Mouse (Mus musculus) ovary, adult 18-20 months (tissue): Measurements from ENCODE around the gene Wnt3.

Source experiments
- DNase-seq: peaks from one replicate; pipeline ENCODE4 v3.0.0; 2022; ENCODE audit warnings: low spot score, mixed read lengths

Wnt3 gene

GRCm38 (mm10) chr11:103772505-103773386 lies 1.2 kb upstream of the Wnt3 start:
- DNase-seq = no peak

DNA sequence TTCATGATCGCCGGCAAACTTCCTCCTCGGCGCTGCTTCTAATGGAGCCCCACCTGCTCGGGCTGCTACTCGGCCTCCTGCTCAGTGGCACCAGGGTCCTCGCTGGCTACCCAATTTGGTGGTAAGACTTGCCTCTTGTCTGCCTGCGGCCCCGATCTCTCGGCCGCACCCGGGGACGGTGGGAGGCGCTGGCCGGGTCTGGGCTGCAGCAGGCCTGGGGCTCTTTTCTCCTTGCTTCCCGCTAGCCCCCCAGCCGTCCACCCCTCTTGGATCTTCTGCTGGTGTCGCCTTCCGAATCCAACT lies 229 bp downstream of the Wnt3 start:
- DNase-seq = no peak

GRCm38 (mm10) chr11:103780152-103780551 lies 6.2 kb downstream of the Wnt3 start:
- no peak for DNase-seq

DNA sequence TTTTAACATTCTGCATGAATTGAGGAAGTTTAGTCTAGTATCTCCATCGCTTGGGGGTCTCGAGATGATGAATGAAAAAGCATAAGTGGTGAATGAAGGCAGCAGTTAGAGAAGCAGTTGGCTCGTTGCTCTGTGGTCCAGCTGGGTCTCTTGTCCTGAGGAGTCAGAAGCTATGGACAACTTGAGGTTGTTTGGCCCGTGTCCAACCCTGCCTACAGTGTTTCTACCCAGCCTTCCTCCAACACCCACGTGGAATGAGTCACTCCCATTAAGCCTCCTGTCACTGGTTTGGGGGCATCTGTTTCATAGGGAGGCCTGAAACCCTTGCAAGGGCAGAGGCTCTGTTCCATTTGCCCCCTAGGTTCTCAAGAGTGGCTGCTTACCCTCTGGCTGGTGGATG lies 16.0 kb downstream of the Wnt3 start:
- no peak for DNase-seq

- DNase-seq = no peak
Observed at GRCm38 (mm10) chr11:103801128-103801527, 27.2 kb downstream of the Wnt3 start.

GRCm38 (mm10) chr11:103804126-103804525 lies 30.2 kb downstream of the Wnt3 start:
- no peak for DNase-seq

GRCm38 (mm10) chr11:103804804-103805203 lies 30.9 kb downstream of the Wnt3 start:
- DNase-seq = no peak

- DNase-seq = no peak
Observed at GRCm38 (mm10) chr11:103807966-103808365, 34.0 kb downstream of the Wnt3 start.

- no peak for DNase-seq
Observed at GRCm38 (mm10) chr11:103808771-103809610, 35.0 kb downstream of the Wnt3 start.

GRCm38 (mm10) chr11:103809611-103810598 lies 36.0 kb downstream of the Wnt3 start:
- DNase-seq = no peak

GRCm38 (mm10) chr11:103810631-103811030 lies 36.7 kb downstream of the Wnt3 start:
- no peak for DNase-seq

DNA sequence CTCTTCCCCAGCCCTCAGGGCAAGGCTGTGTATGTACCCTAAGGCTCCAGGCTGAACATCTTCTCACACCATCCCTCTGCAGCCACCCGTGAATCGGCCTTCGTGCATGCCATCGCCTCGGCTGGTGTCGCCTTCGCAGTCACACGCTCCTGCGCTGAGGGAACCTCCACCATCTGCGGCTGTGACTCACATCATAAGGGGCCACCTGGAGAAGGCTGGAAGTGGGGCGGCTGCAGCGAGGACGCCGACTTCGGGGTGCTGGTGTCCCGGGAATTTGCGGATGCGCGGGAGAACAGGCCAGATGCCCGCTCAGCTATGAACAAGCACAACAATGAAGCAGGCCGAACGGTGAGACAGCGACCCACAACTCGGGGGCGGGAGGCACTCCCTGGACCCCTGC lies 37.3 kb downstream of the Wnt3 start:
- no peak for DNase-seq

GRCm38 (mm10) chr11:103814808-103815207 lies 40.9 kb downstream of the Wnt3 start:
- no peak for DNase-seq

- DNase-seq = no peak
Observed at GRCm38 (mm10) chr11:103815986-103816385, 42.0 kb downstream of the Wnt3 start.

DNA sequence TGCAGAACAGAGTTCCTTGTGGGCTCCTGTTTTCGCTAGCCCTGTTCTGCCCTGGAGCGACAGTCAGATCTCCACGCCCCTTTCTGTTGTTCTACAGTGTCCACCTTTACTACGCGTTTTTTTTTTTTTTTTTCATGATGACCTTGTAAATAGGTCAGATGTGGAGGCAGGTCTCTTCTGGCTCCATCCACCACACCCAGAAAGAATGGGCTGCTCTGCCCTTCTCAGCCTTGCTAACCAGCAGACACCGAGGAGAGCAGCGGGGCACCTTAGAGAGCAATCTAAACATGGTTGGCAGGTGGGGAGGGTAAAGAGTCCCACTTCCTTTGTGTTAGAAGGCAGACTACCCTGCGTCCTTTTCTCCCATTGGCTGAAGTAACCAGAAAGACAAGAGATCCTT lies 42.8 kb downstream of the Wnt3 start:
- no peak for DNase-seq

- no peak for DNase-seq
Observed at GRCm38 (mm10) chr11:103827201-103827600, 53.3 kb downstream of the Wnt3 start.

- DNase-seq = no peak
Observed at GRCm38 (mm10) chr11:103828866-103829265, 54.9 kb downstream of the Wnt3 start.

DNA sequence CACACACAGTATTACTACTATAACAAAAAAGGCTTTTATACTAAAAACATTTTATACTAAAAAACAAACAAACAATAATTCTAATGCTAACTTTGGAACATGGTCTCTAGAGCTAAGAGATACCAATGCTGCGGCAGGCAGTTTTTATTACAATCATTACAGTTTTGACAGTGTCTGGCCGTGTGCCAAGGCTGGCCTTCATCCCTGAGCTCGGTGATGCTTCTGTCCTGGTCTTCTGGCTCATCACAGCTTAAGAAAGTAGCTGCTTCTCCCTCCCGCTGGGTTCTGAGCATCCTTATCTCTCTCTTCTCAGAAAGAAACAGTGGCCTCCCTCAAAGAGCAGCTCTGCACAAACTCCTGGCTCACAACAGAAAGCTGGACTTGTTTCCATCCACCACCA lies 56.0 kb downstream of the Wnt3 start:
- no peak for DNase-seq

- DNase-seq = no peak
Observed at GRCm38 (mm10) chr11:103830476-103830875, 56.5 kb downstream of the Wnt3 start.

- DNase-seq = no peak
Observed at GRCm38 (mm10) chr11:103831766-103832165, 57.8 kb downstream of the Wnt3 start.

- DNase-seq = no peak
Observed at GRCm38 (mm10) chr11:103832331-103832730, 58.4 kb downstream of the Wnt3 start.

DNA sequence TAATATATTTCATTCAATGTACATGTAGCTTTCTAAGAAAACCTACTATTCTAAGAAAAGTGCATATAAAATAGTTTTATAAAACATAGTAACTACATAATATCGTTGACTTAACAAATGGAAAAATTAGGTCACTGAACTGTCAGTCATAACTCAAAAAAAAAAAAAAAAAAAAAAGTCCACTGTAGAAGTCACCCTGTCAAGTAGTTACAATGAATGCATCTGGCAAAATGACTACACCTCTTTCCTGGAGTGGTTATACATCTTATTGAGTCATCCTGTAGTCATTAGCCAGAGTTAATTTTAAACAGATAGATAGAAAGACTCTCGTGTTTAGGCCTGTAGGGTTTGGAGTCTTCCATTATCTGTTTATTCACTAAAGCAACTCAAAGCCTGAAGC lies 65.0 kb downstream of the Wnt3 start:
- DNase-seq = no peak
